Mouse (Mus musculus) bone marrow, adult 2 months (tissue): ENCODE results near the gene Fyb. TPM values are rescaled to one million over a fixed set of nuclear protein-coding genes. Genes with fewer than 3 reads are reported as not detected.
A peak's percentile ranks its signal among the peaks of the same experiment; 100 is the strongest.

ENCODE experiments used
- H3K27ac ChIP-seq: fragments of 200-500 bp; 2 replicates; pipeline ENCODE4 v1.5.1; 2012; ENCODE audit warnings: low read depth, mild to moderate bottlenecking, control low read depth, inconsistent platforms, low read length; ENCODE audit not compliant: control insufficient read depth, poor library complexity, insufficient read depth
- H3K4me1 ChIP-seq: fragments of 200-500 bp; 2 replicates; pipeline ENCODE4 v1.6.1; 2011; ENCODE audit warnings: low read length; ENCODE audit not compliant: control insufficient read depth, insufficient read depth
- H3K4me3 ChIP-seq: fragments of 200-500 bp; replicated peaks from 2 replicates; pipeline ENCODE3; 2011; ENCODE audit warnings: mild to moderate bottlenecking, low read depth, low read length, control low read depth; ENCODE audit not compliant: control insufficient read depth
- CTCF ChIP-seq: fragments of 200-500 bp; IDR thresholded peaks from 2 replicates; pipeline ENCODE4 v1.5.1; 2011; ENCODE audit warnings: low read length, control low read depth; ENCODE audit not compliant: control insufficient read depth, insufficient read depth
- POLR2A ChIP-seq: fragments of 200-500 bp; IDR thresholded peaks from 2 replicates; pipeline ENCODE4 v1.6.1; 2011; ENCODE audit warnings: low read depth, mild to moderate bottlenecking, control low read depth, low read length, borderline replicate concordance; ENCODE audit not compliant: control insufficient read depth
- WGBS: fragments of 180-500 bp; shearing (Covaris S2); methylation state at CpG from one replicate; pipeline ENCODE4 v1.1.7; 2018; 5-methylcytosine and 5-hydroxymethylcytosine counted together
- polyA plus RNA-seq: library from polyadenylated mRNA; stranded (reverse); fragments of >200 nt; gene quantifications from 2 replicates; pipeline ENCODE4 v1.2.4, GENCODE M21; 2011; ENCODE audit warnings: low replicate concordance; ENCODE audit not compliant: missing spikeins, insufficient read depth, insufficient read length

Gene Fyb
- polyA plus RNA-seq, 1 experiment, result 126 TPM

GRCm38 (mm10) chr15:6524801-6525200 lies 2.1 kb downstream of the Fyb start:
- 65% methylated on average over 2 of the region's 2 CpGs for WGBS
- Histone ChIP-seq H3K27ac (no peak overlapping the region), H3K4me1 (peaks cover 2% of the 10 kb centered on the region), H3K4me3 (no peak overlapping the region)
- TF ChIP-seq POLR2A (no peak), CTCF (no peak)

DNA sequence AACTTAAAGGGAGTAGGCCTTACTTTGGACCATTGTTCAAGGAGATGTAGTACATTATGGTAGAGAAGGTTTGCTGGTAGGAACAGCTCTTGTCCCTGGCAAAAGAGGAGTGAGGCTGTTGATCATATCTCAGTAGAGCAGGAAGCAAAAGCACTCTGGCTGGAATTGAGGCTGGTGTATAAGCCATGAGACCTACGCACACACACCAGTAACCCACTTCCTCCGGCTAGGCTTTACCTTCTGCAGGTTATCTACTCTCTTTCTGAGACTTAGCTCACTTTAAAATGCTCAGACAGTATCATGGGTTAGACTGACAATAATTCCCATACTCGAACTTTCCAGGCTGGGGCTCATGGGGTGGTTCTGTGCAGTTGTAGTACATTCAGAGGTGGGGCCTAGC lies 2.7 kb downstream of the Fyb start:
- Histone ChIP-seq H3K4me1 (peaks cover 2% of the 10 kb centered on the region), H3K27ac (no peak overlapping the region), H3K4me3 (no peak overlapping the region)
- TF ChIP-seq CTCF, result no peak
- no peak for TF ChIP-seq POLR2A
- 28% methylated on average over 3 of the region's 3 CpGs for WGBS

DNA sequence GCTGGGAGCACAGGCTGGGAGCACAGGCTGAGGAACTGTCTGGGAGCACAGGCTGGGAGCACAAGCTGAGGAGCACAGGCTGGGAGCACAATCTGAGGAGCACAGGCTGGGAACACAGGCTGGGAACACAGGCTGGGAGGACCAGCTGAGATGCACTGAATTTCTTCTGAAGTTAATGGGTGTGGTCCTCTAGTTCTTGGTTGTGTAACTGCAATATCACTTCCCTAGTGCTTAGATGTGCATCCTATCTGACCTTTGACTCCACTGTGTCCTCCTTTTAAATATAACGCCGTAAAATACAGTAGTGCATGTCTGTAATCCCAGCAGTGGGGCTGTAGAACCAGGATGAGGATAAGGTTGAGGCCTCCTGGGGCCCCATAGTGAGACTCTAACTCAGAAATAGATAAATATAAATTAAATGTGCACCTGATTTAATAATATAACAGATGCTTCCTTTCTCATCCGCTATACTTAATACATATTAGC lies 11.2 kb downstream of the Fyb start:
- 74% methylated on average over 3 of the region's 3 CpGs for WGBS
- H3K4me1 ChIP-seq, result no peaks in the 10 kb centered on the region
- no peak overlapping the region for H3K27ac ChIP-seq
- no peak overlapping the region for H3K4me3 ChIP-seq
- TF ChIP-seq POLR2A (no peak), CTCF (no peak)

- Histone ChIP-seq H3K4me3 (no peak overlapping the region), H3K4me1 (no peaks in the 10 kb centered on the region), H3K27ac (no peak overlapping the region)
- WGBS, result 69% methylated on average over 8 of the region's 8 CpGs
- TF ChIP-seq POLR2A (no peak), CTCF (no peak)
Measured at GRCm38 (mm10) chr15:6534592-6534991, 11.9 kb downstream of the Fyb start.

DNA sequence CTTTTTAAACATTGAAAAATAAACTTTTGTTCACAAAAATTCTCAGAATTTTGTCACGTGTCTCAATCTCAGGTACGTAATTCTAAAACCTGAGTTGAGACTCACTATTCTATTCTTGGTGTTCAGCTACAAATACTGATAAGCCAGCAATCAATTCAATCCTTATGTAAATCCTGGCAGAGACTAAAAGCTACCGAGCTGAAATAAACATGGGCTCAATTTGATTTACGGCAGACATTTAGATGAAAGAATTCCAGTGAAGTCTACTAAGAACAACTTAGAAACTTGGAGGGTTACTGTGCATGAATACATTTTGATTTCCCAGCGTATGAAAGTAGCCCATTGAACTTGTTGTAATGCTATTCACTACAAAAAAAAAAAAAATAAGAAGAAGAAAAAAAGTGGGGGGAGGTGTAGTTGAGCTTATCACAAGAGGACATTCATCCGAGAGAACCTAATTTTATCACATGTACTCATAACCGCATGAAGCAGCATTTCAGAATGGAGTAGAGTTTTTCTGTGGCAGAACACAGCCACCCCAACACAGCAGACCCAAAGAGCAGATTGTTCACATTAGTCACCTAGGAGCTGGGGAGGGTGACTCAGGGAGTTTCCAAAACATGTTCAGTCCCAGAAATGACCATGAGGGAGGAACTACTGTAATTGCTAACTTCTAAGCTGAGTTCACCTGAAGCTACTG lies 17.1 kb downstream of the Fyb start:
- no peak overlapping the region for H3K4me3 ChIP-seq
- WGBS, result 18% methylated on average over 7 of the region's 7 CpGs
- TF ChIP-seq POLR2A (no peak), CTCF (no peak)
- no peak overlapping the region for H3K27ac ChIP-seq
- H3K4me1 ChIP-seq, result no peaks in the 10 kb centered on the region; the same call in none of the 2 replicates

DNA sequence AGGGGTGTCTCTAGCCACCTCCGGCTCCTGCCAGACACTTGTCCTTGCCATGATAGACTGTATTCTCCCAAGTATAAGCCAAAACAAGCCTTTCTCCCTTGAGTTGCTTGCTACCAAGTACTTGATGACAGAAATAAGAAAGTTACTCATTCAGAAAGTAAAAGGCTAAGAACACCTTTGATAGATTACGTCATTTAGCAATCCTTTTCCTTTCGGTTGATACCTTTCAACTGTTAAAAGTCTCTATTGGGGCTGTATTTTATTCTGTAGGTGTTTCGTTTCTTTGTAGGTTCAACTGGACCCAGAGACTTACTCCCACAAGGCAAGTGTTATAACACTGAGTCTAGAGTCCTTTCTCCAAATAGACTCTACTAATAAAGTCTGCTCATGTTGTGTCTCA lies 26.3 kb downstream of the Fyb start:
- no peak for TF ChIP-seq POLR2A
- TF ChIP-seq CTCF, result no peak
- no peak overlapping the region for H3K27ac ChIP-seq
- WGBS, result 80% methylated on average over 4 of the region's 4 CpGs
- H3K4me3 ChIP-seq, result no peak overlapping the region
- H3K4me1 ChIP-seq, result no peaks in the 10 kb centered on the region; the same call in 1 of the 2 replicates

DNA sequence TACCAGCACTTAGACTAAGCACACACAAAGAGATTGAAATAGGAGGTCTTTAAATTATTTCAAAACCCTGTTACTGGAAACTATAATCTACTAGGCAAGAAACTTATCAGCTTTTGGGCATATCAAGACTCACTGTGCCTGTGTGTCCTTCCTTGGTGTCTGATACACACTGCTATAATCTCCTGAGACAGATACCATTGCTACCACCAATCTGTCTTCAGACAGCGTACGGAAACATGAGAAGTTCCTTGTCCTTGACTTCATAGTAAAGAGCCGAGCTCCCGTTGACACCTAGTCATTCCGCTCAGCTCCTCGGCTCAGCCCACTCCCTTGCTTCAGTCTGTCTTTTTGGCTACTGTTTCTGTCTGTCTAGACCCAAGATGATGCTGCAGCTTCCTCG lies 29.2 kb downstream of the Fyb start:
- 66% methylated on average over 7 of the region's 7 CpGs for WGBS
- Histone ChIP-seq H3K27ac (no peak overlapping the region), H3K4me3 (no peak overlapping the region), H3K4me1 (peaks cover 2% of the 10 kb centered on the region; the same call in 1 of the 2 replicates)
- no peak for TF ChIP-seq CTCF
- TF ChIP-seq POLR2A, result no peak

- Histone ChIP-seq H3K27ac (peak overlapping the region; percentile 62), H3K4me3 (no peak overlapping the region), H3K4me1 (peaks cover 2% of the 10 kb centered on the region; the same call in 1 of the 2 replicates)
- 3% methylated on average over 4 of the region's 4 CpGs for WGBS
- TF ChIP-seq CTCF, result no peak
- TF ChIP-seq POLR2A, result no peak
Measured at GRCm38 (mm10) chr15:6554742-6555141, 32.1 kb downstream of the Fyb start.
